Mouse (Mus musculus) stomach, postnatal 0 days (tissue): ENCODE measurements around the gene Sytl3. TPM values are rescaled to one million over a fixed set of nuclear protein-coding genes. Genes with fewer than 3 reads are reported as not detected.
"Not testable (repeated sequence)": the region's sequence is repeated elsewhere in the genome, so short reads cannot be mapped to it uniquely, and the experiment has no call there.

Experiments
- ATAC-seq: fragments of 200-750 bp; cut with Nextera tagmentation; 2 replicates; pipeline ENCODE4 v1.8.0; 2017; ENCODE audit not compliant: low FRiP score, low TSS enrichment
- DNase-seq: peaks from one replicate; pipeline ENCODE4 v3.0.0-alpha.2; 2016; ENCODE audit warnings: low spot score
- H3K27ac ChIP-seq: fragments of 300-500 bp; sonication (generic); replicated peaks from 2 replicates; pipeline ENCODE4 v1.5.1; 2014; ENCODE audit warnings: mild to moderate bottlenecking, control low read depth
- H3K27me3 ChIP-seq: fragments of 300-500 bp; sonication (generic); 2 replicates; pipeline ENCODE4 v1.6.1; 2014; ENCODE audit warnings: low read length; ENCODE audit not compliant: control insufficient read depth, insufficient read depth
- H3K36me3 ChIP-seq: fragments of 300-500 bp; sonication (generic); 2 replicates; pipeline ENCODE4 v1.6.1; 2014; ENCODE audit warnings: low read length, mixed read lengths; ENCODE audit not compliant: control insufficient read depth, insufficient read depth
- H3K4me1 ChIP-seq: fragments of 300-500 bp; sonication (generic); replicated peaks from 2 replicates; pipeline ENCODE4 v1.6.1; 2014; ENCODE audit warnings: antibody characterized with exemption; ENCODE audit not compliant: control insufficient read depth, insufficient read depth
- H3K4me2 ChIP-seq: fragments of 300-500 bp; sonication (generic); replicated peaks from 2 replicates; pipeline ENCODE4 v1.6.1; 2014; ENCODE audit warnings: low read depth, mild to moderate bottlenecking, control low read depth, moderate library complexity
- H3K4me3 ChIP-seq: fragments of 300-500 bp; sonication (generic); 2 replicates; pipeline ENCODE4 v1.5.1; 2014; ENCODE audit warnings: low read depth, low read length, control low read depth
- H3K9ac ChIP-seq: fragments of 300-500 bp; sonication (generic); 2 replicates; pipeline ENCODE4 v1.6.1; 2014; ENCODE audit warnings: mild to moderate bottlenecking, low read length, control low read depth, mixed read lengths
- H3K9me3 ChIP-seq: fragments of 300-500 bp; sonication (generic); 2 replicates; pipeline ENCODE4 v1.6.1; 2016; ENCODE audit warnings: low read length; ENCODE audit not compliant: control insufficient read depth
- WGBS: fragments of 180-500 bp; shearing (Covaris S2); extraction: QIAGEN DNeasy Blood & Tissue Kit; methylation state at CpG from one replicate; pipeline ENCODE4 v1.1.7; 2014; 5-methylcytosine and 5-hydroxymethylcytosine counted together
- polyA plus RNA-seq: library from polyadenylated mRNA; unstranded; fragments of >200 nt; fragmentation: Nextera tagmentation; extraction: Ambion mirVana; gene quantifications from 2 replicates; pipeline ENCODE4 v1.2.1, GENCODE M21; 2015

Sytl3 gene
- polyA plus RNA-seq: 0.99 and 1.1 TPM in 2 replicates

GRCm38 (mm10) chr17:6658801-6659200 lies at the start of gene Sytl3:
Gene Sytl3 (plus strand): TSS chr17:6659093.
- H3K4me1 ChIP-seq, ATAC-seq, H3K9me3 ChIP-seq, H3K4me3 ChIP-seq, DNase-seq, H3K27ac ChIP-seq, H3K36me3 ChIP-seq, H3K9ac ChIP-seq, H3K27me3 ChIP-seq, H3K4me2 ChIP-seq: not testable (repeated sequence)
- WGBS: 89% methylated on average over 4 of the region's 7 CpGs

- H3K4me1 ChIP-seq, ATAC-seq, DNase-seq: not testable (repeated sequence)
Measured at GRCm38 (mm10) chr17:6613524-6613923, 45.4 kb upstream of the Sytl3 start.

GRCm38 (mm10) chr17:6614316-6614715 lies 44.6 kb upstream of the Sytl3 start:
- 72% methylated on average over 3 of the region's 9 CpGs for WGBS
- not testable (repeated sequence) for H3K27me3 ChIP-seq, H3K36me3 ChIP-seq, H3K9me3 ChIP-seq, ATAC-seq, H3K4me1 ChIP-seq, H3K27ac ChIP-seq, H3K4me3 ChIP-seq, DNase-seq, H3K9ac ChIP-seq, H3K4me2 ChIP-seq

More at GRCm38 (mm10) chr17:6613524-6613923, 45.4 kb upstream of the Sytl3 start:
- H3K9ac ChIP-seq, H3K36me3 ChIP-seq, H3K4me2 ChIP-seq, H3K9me3 ChIP-seq, H3K27me3 ChIP-seq, H3K4me3 ChIP-seq, H3K27ac ChIP-seq: not testable (repeated sequence)
- WGBS: 84% methylated on average over 11 of the region's 14 CpGs

- H3K27ac ChIP-seq, H3K4me1 ChIP-seq, H3K9ac ChIP-seq, ATAC-seq, H3K36me3 ChIP-seq, H3K27me3 ChIP-seq, H3K9me3 ChIP-seq, H3K4me2 ChIP-seq, DNase-seq, H3K4me3 ChIP-seq: not testable (repeated sequence)
- 98% methylated on average over 9 of the region's 9 CpGs for WGBS
Measured at GRCm38 (mm10) chr17:6616731-6617130, 42.2 kb upstream of the Sytl3 start.

- not testable (repeated sequence) for H3K4me1 ChIP-seq, H3K27ac ChIP-seq, H3K9ac ChIP-seq, H3K4me3 ChIP-seq, H3K9me3 ChIP-seq, H3K36me3 ChIP-seq, H3K4me2 ChIP-seq, DNase-seq, H3K27me3 ChIP-seq
- WGBS: 54% methylated on average over 6 of the region's 13 CpGs
- ATAC-seq: peak; percentile 68
Measured at GRCm38 (mm10) chr17:6617689-6618400, 41.0 kb upstream of the Sytl3 start.

GRCm38 (mm10) chr17:6619271-6619670 lies 39.6 kb upstream of the Sytl3 start:
- not testable (repeated sequence) for H3K27me3 ChIP-seq, H3K4me2 ChIP-seq, ATAC-seq, H3K4me1 ChIP-seq, H3K36me3 ChIP-seq, H3K9ac ChIP-seq, H3K9me3 ChIP-seq, H3K4me3 ChIP-seq, H3K27ac ChIP-seq
- 84% methylated on average over 5 of the region's 5 CpGs for WGBS
- DNase-seq: peak; percentile 11

GRCm38 (mm10) chr17:6620035-6620434 lies 38.9 kb upstream of the Sytl3 start:
- 53% methylated on average over 5 of the region's 6 CpGs for WGBS
- not testable (repeated sequence) for H3K4me3 ChIP-seq, H3K9me3 ChIP-seq, H3K9ac ChIP-seq, H3K4me2 ChIP-seq, H3K27me3 ChIP-seq, H3K27ac ChIP-seq, ATAC-seq, H3K4me1 ChIP-seq, H3K36me3 ChIP-seq
- peak; percentile 15 for DNase-seq

GRCm38 (mm10) chr17:6620730-6621451 lies 38.0 kb upstream of the Sytl3 start:
- H3K27ac ChIP-seq, H3K9ac ChIP-seq, H3K36me3 ChIP-seq, ATAC-seq, H3K27me3 ChIP-seq, H3K4me2 ChIP-seq, H3K9me3 ChIP-seq, DNase-seq, H3K4me1 ChIP-seq, H3K4me3 ChIP-seq: not testable (repeated sequence)
- WGBS: 76% methylated on average over 17 of the region's 20 CpGs

GRCm38 (mm10) chr17:6621976-6622375 lies 36.9 kb upstream of the Sytl3 start:
- not testable (repeated sequence) for DNase-seq, H3K4me2 ChIP-seq, H3K9me3 ChIP-seq, H3K27me3 ChIP-seq, H3K9ac ChIP-seq, H3K4me1 ChIP-seq, H3K27ac ChIP-seq, H3K36me3 ChIP-seq, ATAC-seq, H3K4me3 ChIP-seq
- 74% methylated on average over 11 of the region's 12 CpGs for WGBS
